Mouse (Mus musculus) forebrain, embryonic 14.5 days (tissue): ENCODE data around the gene Plekhg3. TPM values are rescaled to one million over a fixed set of nuclear protein-coding genes. Genes with fewer than 3 reads are reported as not detected.

ENCODE experiments used
- ATAC-seq: fragments of 200-750 bp; cut with Nextera tagmentation; 2 replicates; pipeline ENCODE4 v1.8.0; 2017; ENCODE audit warnings: mild to moderate bottlenecking, moderate library complexity
- DNase-seq: peaks from one replicate; pipeline ENCODE4 v3.0.0-alpha.2; 2015; ENCODE audit warnings: low spot score
- H3K27ac ChIP-seq: fragments of 300-500 bp; sonication (generic); 2 replicates; pipeline ENCODE4 v1.5.1; 2014; ENCODE audit warnings: low read depth, mild to moderate bottlenecking, control low read depth, low read length, moderate library complexity
- H3K27me3 ChIP-seq: fragments of 300-500 bp; sonication (generic); replicated peaks from 2 replicates; pipeline ENCODE4 v1.6.1; 2014; ENCODE audit warnings: low read length, control low read depth, mixed read lengths; ENCODE audit not compliant: control insufficient read depth, insufficient read depth
- H3K36me3 ChIP-seq: fragments of 300-500 bp; sonication (generic); 2 replicates; pipeline ENCODE4 v1.6.1; 2014; ENCODE audit warnings: low read length, control low read depth; ENCODE audit not compliant: control insufficient read depth, insufficient read depth
- H3K4me1 ChIP-seq: fragments of 300-500 bp; sonication (generic); 2 replicates; pipeline ENCODE4 v1.6.1; 2014; ENCODE audit warnings: antibody characterized with exemption, low read length, control low read depth; ENCODE audit not compliant: control insufficient read depth, insufficient read depth
- H3K4me2 ChIP-seq: fragments of 300-500 bp; sonication (generic); 2 replicates; pipeline ENCODE4 v1.6.1; 2014; ENCODE audit warnings: mild to moderate bottlenecking, control low read depth, low read length
- H3K4me3 ChIP-seq: fragments of 300-500 bp; sonication (generic); 2 replicates; pipeline ENCODE4 v1.5.1; 2014; ENCODE audit warnings: low read depth, low read length, control low read depth
- H3K9ac ChIP-seq: fragments of 300-500 bp; sonication (generic); 2 replicates; pipeline ENCODE4 v1.6.1; 2014; ENCODE audit warnings: mild to moderate bottlenecking, low read length, control low read depth, moderate library complexity
- H3K9me3 ChIP-seq: fragments of 300-500 bp; sonication (generic); replicated peaks from 2 replicates; pipeline ENCODE4 v1.6.1; 2016; ENCODE audit warnings: low read length, control low read depth, mixed read lengths; ENCODE audit not compliant: control insufficient read depth
- WGBS: fragments of 180-500 bp; shearing (Covaris S2); extraction: QIAGEN DNeasy Blood & Tissue Kit; methylation state at CpG from one replicate; pipeline ENCODE4 v1.1.7; 2014; 5-methylcytosine and 5-hydroxymethylcytosine counted together
- polyA plus RNA-seq: library from polyadenylated mRNA; unstranded; fragments of >200 nt; fragmentation: Nextera tagmentation; extraction: Ambion mirVana; gene quantifications from 2 replicates; pipeline ENCODE4 v1.2.1, GENCODE M21; 2014

Gene Plekhg3
- polyA plus RNA-seq, 1 experiment from 2014 or later: 0.47 TPM

DNA sequence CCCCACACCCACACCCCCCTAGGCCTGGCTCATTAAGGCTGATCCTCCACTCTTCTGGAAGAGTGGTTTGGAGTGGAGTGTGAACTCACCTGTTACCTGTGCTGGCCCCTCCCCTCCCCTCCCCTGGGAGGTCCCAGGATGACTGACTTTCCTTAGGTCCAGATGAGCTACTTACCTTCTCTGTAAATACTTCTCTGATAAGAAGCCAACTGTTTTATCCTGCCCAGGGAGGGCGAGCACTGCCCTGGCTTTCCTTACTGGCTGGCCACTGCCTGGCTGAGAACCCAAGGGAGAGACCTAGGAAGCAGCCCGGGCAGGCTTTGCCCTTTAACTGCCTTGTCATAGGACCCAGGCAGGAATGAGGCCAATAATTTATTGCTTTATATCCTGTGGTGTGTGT, 47.8 kb downstream of the Plekhg3 start:
- 95% methylated on average over 2 of the region's 2 CpGs for WGBS
- ATAC-seq: no peak
- H3K4me1 ChIP-seq: no peaks in the 10 kb centered on the region

DNA sequence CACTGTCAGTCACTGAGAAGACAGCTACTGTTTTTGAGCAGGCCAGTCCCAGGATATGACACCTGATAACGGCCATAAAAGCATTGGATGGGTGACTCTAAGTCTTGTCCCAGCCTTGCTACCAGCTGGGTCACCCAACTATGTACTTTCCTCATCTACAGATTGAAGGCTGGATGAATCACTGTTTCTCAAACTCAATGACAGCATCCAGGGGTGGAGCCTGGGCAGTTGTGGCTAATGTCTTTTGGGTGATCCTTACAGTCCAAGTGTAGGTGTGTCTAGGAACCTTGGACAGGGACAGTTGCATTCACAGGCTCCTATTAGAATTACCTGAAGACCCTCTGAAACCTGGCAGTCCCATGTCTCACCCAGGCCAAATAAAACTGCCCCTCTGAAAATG, 49.1 kb downstream of the Plekhg3 start:
- Histone ChIP-seq H3K9ac (no peak overlapping the region), H3K27ac (no peak overlapping the region), H3K4me1 (no peaks in the 10 kb centered on the region), H3K9me3 (no peaks in the 10 kb centered on the region), H3K4me3 (no peak overlapping the region), H3K36me3 (no peaks in the 10 kb centered on the region), H3K4me2 (no peak overlapping the region), H3K27me3 (no peaks in the 10 kb centered on the region)
- ATAC-seq: no peak
- no peak for DNase-seq
- WGBS: 83% methylated on average over 1 of the region's 1 CpGs

More for the DNA sequence above, 47.8 kb downstream of the Plekhg3 start:
- H3K4me3 ChIP-seq: no peak overlapping the region
- H3K27ac ChIP-seq: no peak overlapping the region
- H3K27me3 ChIP-seq: no peaks in the 10 kb centered on the region
- H3K36me3 ChIP-seq: no peaks in the 10 kb centered on the region
- H3K9ac ChIP-seq: no peak overlapping the region
- DNase-seq: no peak
- no peak overlapping the region for H3K4me2 ChIP-seq
- H3K9me3 ChIP-seq: no peaks in the 10 kb centered on the region

DNA sequence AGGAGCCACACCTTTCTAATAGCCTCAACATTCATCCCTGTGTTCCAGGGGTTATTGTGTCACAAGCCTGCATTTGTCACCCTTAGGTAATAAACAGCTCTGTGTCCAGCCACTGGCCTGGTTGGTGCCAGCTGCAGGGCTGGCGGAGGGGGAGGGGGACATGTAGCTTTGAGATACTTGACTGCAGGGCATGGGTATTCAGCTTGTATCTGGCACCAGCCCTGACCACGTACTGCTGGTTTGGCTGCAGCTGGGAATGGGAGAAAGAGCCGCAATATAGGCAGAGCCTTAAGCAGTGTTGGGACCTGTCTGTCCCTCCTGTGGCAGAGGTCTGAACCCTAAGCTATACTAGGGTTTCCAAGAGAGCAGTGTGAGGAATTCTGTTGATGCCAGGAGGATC, 51.4 kb downstream of the Plekhg3 start:
- Histone ChIP-seq H3K27me3 (no peaks in the 10 kb centered on the region), H3K27ac (no peak overlapping the region), H3K4me3 (no peak overlapping the region), H3K4me1 (no peaks in the 10 kb centered on the region), H3K9me3 (no peaks in the 10 kb centered on the region), H3K4me2 (no peak overlapping the region), H3K36me3 (no peaks in the 10 kb centered on the region), H3K9ac (no peak overlapping the region)
- ATAC-seq (no peak), DNase-seq (no peak)
- 89% methylated on average over 3 of the region's 3 CpGs for WGBS

DNA sequence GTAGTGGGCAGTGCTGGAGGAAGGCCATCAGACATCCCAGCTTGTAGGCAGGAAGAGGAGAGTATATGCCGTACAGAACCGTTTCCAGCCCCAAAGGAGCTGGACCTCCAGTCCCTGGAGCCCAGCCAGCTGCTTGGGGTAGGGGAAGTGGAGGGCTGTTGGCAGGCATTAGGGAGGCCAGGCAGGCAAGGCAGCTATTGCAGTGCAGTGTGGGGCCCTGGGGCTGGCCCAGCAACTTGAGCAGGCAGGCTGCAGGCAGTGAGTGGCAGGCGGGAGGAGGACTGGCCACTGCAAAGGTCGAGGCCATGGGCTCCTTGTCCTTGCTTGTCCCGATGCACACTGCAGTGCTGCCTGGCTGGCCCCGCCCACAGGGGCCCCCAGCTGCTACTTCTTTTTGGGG, 52.1 kb downstream of the Plekhg3 start:
- no peaks in the 10 kb centered on the region for H3K4me1 ChIP-seq
- no peak overlapping the region for H3K4me3 ChIP-seq
- no peaks in the 10 kb centered on the region for H3K27me3 ChIP-seq
- no peak overlapping the region for H3K4me2 ChIP-seq
- 25% methylated on average over 6 of the region's 6 CpGs for WGBS
- H3K9ac ChIP-seq: no peak overlapping the region
- no peaks in the 10 kb centered on the region for H3K36me3 ChIP-seq
- no peaks in the 10 kb centered on the region for H3K9me3 ChIP-seq
- H3K27ac ChIP-seq: no peak overlapping the region
- peak; percentile 69 for ATAC-seq
- DNase-seq: peak; percentile 46

DNA sequence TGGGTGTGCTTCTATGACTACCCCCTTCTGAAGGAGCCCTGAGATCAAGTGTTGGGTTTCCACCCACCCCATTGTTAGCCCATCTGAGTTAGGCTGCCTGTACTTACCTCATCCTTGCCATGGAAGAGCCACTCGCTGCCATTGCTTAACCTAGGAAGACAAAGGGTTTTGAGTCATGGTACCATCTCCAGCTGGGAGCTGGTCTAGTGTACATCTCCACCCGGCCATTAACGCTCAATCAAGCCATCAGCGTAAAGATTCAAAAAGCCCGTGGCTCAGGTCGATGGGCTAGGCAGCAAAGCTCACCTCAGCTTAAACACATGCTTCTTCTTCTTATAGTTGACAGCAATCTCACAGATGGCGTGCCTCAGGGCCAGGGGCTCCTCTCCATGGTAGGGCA, 52.8 kb downstream of the Plekhg3 start:
- Histone ChIP-seq H3K27ac (no peak overlapping the region), H3K27me3 (no peaks in the 10 kb centered on the region), H3K36me3 (no peaks in the 10 kb centered on the region), H3K4me2 (no peak overlapping the region), H3K4me1 (no peaks in the 10 kb centered on the region), H3K9ac (no peak overlapping the region), H3K9me3 (no peaks in the 10 kb centered on the region), H3K4me3 (no peak overlapping the region)
- ATAC-seq (no peak), DNase-seq (no peak)
- 92% methylated on average over 7 of the region's 7 CpGs for WGBS

DNA sequence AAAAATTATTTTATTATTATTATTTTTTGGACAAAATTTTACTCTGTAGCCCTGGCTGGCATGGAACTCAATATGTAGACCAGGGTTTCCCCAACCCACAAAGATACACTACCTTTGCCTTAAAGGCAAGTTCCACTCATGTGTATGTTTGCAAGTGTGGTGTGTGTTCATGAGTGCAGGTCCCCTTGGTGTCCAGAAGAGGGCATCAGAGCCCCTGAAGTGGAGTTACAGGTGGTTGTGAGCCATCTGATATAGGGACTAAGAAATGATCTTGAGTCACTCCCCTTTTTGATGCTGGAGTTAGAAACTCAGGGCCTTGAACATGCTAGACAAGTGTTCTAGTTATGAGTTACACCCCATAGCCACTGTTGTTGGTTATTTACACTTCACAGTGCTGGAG, 54.3 kb downstream of the Plekhg3 start:
- Histone ChIP-seq H3K27me3 (no peaks in the 10 kb centered on the region), H3K9me3 (no peaks in the 10 kb centered on the region), H3K4me3 (no peak overlapping the region), H3K36me3 (no peaks in the 10 kb centered on the region), H3K9ac (no peak overlapping the region), H3K4me2 (no peak overlapping the region), H3K4me1 (no peaks in the 10 kb centered on the region), H3K27ac (no peak overlapping the region)
- ATAC-seq (no peak), DNase-seq (no peak)

DNA sequence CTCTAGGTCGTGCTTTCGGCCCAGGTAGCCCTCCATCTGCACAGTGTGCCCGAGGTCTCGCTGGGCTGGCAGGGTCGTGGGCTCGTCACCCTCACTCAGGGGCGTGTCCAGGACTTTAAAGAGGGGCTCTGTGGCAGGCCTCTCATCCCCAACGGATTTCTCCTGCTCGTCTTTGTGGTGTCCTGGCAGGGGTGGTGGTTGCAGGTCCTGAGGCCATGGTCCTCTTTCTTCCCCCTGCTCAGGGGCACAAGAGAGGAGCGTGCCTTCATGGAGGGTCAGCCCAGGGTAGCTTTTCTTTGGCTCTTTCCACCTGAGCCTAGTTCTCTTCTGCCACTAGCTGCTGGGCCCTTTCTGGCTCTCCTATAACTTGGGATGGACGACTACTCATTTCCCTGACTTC, 56.7 kb downstream of the Plekhg3 start:
- no peak overlapping the region for H3K4me3 ChIP-seq
- H3K9ac ChIP-seq: no peak overlapping the region
- no peak overlapping the region for H3K4me2 ChIP-seq
- 67% methylated on average over 11 of the region's 11 CpGs for WGBS
- H3K36me3 ChIP-seq: no peaks in the 10 kb centered on the region
- H3K9me3 ChIP-seq: no peaks in the 10 kb centered on the region
- DNase-seq (no peak), ATAC-seq (no peak)
- no peaks in the 10 kb centered on the region for H3K27me3 ChIP-seq
- no peak overlapping the region for H3K27ac ChIP-seq
- no peaks in the 10 kb centered on the region for H3K4me1 ChIP-seq

DNA sequence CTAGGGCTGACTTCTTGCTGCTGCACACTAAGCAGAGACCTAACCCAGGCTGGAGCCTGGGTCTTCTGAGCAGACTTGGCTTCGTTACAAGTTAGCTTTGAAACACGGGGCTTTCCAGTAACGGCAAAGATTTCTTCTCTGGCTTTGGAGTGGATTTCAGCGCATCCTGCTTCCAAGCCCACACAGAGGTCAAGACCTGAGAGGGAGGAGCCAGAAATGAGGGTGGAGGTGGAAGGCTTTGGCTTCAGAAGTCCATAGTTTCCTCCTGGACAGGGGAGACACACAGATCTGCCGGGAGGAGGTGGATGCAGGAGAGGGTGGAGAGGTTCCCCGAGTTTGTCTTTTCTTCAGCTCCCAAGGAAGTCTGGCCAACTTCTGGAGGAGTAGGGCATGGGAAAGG, 58.8 kb downstream of the Plekhg3 start:
- no peak for ATAC-seq

DNA sequence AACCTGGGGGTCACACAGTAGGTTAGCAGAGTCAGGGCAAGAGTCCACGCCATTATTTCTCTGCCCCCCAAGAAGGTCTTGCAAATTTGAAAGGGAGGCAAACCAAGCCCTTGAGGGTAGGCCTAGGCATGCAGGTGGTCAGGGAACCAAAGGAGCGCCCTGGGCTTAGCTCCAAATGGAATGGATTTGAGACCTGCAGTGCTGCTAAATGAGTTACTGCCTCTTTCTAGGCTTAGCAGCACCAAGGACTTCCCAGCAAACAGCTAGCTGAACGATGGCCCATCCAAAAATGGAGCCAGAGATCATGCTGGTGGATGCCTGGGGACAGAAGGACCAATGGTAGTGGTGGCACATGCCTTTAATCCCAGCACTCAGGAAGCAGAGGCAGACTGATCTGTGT, 60.3 kb downstream of the Plekhg3 start:
- DNase-seq: no peak
- H3K4me3 ChIP-seq: no peak overlapping the region
- peaks cover 9% of the 10 kb centered on the region; the same call in 1 of the 2 replicates for H3K4me1 ChIP-seq
- H3K27me3 ChIP-seq: no peaks in the 10 kb centered on the region
- ATAC-seq: no peak
- no peak overlapping the region for H3K4me2 ChIP-seq
- H3K36me3 ChIP-seq: no peaks in the 10 kb centered on the region
- no peak overlapping the region for H3K9ac ChIP-seq
- H3K27ac ChIP-seq: no peak overlapping the region
- H3K9me3 ChIP-seq: no peaks in the 10 kb centered on the region
- 71% methylated on average over 3 of the region's 3 CpGs for WGBS

More for the DNA sequence above, 58.8 kb downstream of the Plekhg3 start:
- no peak for DNase-seq
- H3K9me3 ChIP-seq: no peaks in the 10 kb centered on the region
- peaks cover 9% of the 10 kb centered on the region; the same call in 1 of the 2 replicates for H3K4me1 ChIP-seq
- no peaks in the 10 kb centered on the region for H3K36me3 ChIP-seq
- no peak overlapping the region for H3K9ac ChIP-seq
- H3K27ac ChIP-seq: no peak overlapping the region
- 75% methylated on average over 6 of the region's 6 CpGs for WGBS
- H3K4me2 ChIP-seq: no peak overlapping the region
- no peak overlapping the region for H3K4me3 ChIP-seq
- H3K27me3 ChIP-seq: no peaks in the 10 kb centered on the region
